Mouse (Mus musculus): Measurements from ENCODE around the gene B3gnt3.

- no peak for TF ChIP-seq CTCF (IDR thresholded peaks at IDR 0.05; ENCODE audit: low read depth)
- no peak for TF ChIP-seq EP300 (optimal IDR thresholded peaks at IDR 0.05)
These were observed 22.8 kb upstream of the B3gnt3 start for GRCm38 (mm10) chr8:71724389-71724788.

All from stomach, postnatal 0 days (tissue).